Mouse (Mus musculus): ENCODE data around the gene Mb. TPM values are rescaled to one million over a fixed set of nuclear protein-coding genes. Genes with fewer than 3 reads are reported as not detected.

Mb gene
- total and polyA plus RNA-seq, 3 experiments: not detected

DNA sequence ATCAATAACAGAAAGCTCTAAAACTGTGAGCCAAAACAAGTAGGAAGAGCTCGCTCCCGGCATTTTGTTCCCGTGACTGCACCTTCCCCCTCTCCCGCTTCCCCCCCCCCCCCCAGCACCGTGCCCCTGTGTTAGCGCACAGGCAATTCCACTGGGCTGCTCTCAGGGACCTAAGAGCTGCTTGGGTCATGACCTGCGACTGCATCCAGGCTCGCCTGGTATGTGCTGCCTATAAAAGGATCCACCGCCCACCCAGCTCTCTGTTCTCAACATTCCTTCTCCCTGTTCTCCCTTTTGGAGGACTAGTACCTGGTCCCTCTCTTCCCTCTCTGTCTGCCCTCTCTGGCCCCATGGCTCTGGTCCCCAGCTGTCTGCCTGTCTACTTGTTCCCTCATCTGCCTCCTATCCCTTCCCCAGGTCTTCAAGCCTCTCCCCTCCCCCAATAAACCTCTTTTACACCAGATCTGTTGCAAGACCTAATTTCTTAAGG, 11.2 kb downstream of the Mb start:
- H3K27me3 ChIP-seq (ENCODE audit: control insufficient read depth in 1 of 2, insufficient read depth in 2 of 2, low read length in 2 of 2): no peaks in the 10 kb centered on the region; a peak in 1 of 4 replicates

DNA sequence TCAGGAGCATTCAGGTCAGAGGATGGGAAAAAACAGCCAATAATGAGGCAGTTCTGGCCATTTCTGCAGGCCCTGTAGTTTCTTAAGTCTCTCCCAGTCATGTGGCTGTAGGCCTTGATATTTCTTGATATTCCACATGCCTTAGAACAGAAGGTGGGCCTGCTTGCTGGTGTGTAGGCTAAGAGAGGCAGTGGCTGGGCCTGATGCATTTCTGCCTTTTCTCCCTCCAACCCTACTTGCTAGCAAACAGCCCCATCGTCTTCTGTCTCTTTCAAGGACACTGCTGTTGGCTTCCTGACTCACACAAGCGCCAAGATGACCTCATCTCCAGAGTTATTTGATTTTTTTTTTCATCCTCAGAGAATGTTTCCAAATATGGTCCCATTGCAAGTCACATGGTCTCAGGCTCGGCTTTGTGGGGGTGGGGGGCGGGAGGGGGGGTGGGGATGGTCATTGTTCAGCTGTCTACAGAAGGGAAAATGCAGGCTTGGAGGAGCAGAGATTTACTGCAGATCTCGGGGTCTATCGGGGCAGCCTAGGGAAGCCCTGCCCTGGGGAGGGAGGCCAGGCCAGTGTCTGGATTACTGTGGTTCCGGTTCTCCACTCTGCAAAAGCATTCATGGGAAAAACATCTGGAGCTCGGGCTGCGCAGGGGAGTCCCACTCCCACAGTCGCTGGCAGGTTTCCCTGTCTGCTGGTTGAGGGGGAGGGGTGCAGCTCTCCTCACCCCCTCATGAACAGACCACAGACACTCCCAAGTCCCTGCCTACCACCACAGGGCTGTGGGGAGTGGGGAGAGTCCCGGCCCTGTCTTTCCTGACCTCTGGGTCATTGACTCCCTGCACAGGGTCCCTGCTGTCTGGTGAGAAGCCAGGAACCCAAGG, 12.9 kb downstream of the Mb start:
- Histone ChIP-seq H3K27ac (ENCODE audit: control insufficient read depth, low read depth, low read length) (no peak overlapping the region), H3K4me1 (ENCODE audit: control insufficient read depth in 1 of 2, insufficient read depth in 2 of 2, low read length in 2 of 2) (no peaks in the 10 kb centered on the region), H3K9me3 (replicated peaks; ENCODE audit: insufficient read depth, low read length) (no peaks in the 10 kb centered on the region), H3K9ac (ENCODE audit: control insufficient read depth, low read depth, low read length, poor library complexity, severe bottlenecking) (no peak overlapping the region), H3K79me2 (ENCODE audit: control insufficient read depth, insufficient read depth, low read length, poor library complexity) (no peaks in the 10 kb centered on the region), H3K27me3 (ENCODE audit: control insufficient read depth in 1 of 2, insufficient read depth in 2 of 2, low read length in 2 of 2) (no peaks in the 10 kb centered on the region; a peak in 1 of 4 replicates), H3K4me3 (ENCODE audit: control insufficient read depth in 1 of 2, insufficient read depth in 1 of 2, low read depth in 2 of 2, low read length in 2 of 2) (no peak overlapping the region), H3K36me3 (ENCODE audit: control insufficient read depth in 1 of 2, insufficient read depth in 2 of 2, low read length in 2 of 2) (no peaks in the 10 kb centered on the region)
- no peak for TF ChIP-seq MAZ (IDR thresholded peaks at IDR 0.05; ENCODE audit: low read depth, low read length)
- DNase-seq (ENCODE audit: low read depth, low spot score): no peak

More for the DNA sequence above, 11.2 kb downstream of the Mb start:
- no peak overlapping the region for H3K9ac ChIP-seq (ENCODE audit: control insufficient read depth, low read depth, low read length, poor library complexity, severe bottlenecking)
- H3K36me3 ChIP-seq (ENCODE audit: control insufficient read depth in 1 of 2, insufficient read depth in 2 of 2, low read length in 2 of 2): no peaks in the 10 kb centered on the region
- no peaks in the 10 kb centered on the region for H3K4me1 ChIP-seq (ENCODE audit: control insufficient read depth in 1 of 2, insufficient read depth in 2 of 2, low read length in 2 of 2)
- TF ChIP-seq POLR2AphosphoS5 (IDR thresholded peaks at IDR 0.05; ENCODE audit: borderline replicate concordance, low read depth, low read length) (no peak), MEF2A (IDR thresholded peaks at IDR 0.05; ENCODE audit: extremely low read depth, insufficient replicate concordance, low read depth, low read length, poor library complexity, severe bottlenecking) (no peak), SIN3A (IDR thresholded peaks at IDR 0.05; ENCODE audit: low read length) (no peak), ETS1 (IDR thresholded peaks at IDR 0.05; ENCODE audit: low read depth, low read length) (no peak), EP300 (IDR thresholded peaks at IDR 0.05; ENCODE audit: low read depth in 1 of 2, low read length in 2 of 2) (no peak), SMC3 (IDR thresholded peaks at IDR 0.05; ENCODE audit: low read depth, low read length) (no peak), USF1 (IDR thresholded peaks at IDR 0.05; ENCODE audit: low read depth, low read length) (no peak), KAT2A (conservative IDR thresholded peaks at IDR 0.05; ENCODE audit: low read depth, low read length) (no peak)
- no peak for DNase-seq (ENCODE audit: low read depth, low spot score)
- H3K4me3 ChIP-seq (ENCODE audit: control insufficient read depth in 1 of 2, insufficient read depth in 1 of 2, low read depth in 2 of 2, low read length in 2 of 2): no peak overlapping the region
- H3K27ac ChIP-seq (ENCODE audit: control insufficient read depth, low read depth, low read length): no peak overlapping the region
- H3K9me3 ChIP-seq (replicated peaks; ENCODE audit: insufficient read depth, low read length): no peaks in the 10 kb centered on the region
- H3K79me2 ChIP-seq (ENCODE audit: control insufficient read depth, insufficient read depth, low read length, poor library complexity): no peaks in the 10 kb centered on the region

DNA sequence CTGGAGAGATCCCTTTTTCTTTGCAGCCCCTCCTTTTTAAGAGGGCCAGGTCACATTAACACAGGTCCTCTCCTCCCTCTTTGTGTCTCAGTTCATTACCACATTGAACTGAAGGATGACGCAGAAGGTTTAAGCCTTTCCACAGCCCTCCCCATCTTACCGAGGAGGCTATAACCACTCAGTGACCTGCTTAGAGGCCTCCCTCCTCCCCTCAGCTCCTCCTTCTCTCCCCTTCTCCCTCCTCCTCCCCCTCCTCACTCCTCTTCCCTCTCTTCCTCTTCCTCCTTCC, 13.5 kb downstream of the Mb start:
- Histone ChIP-seq H3K79me2 (ENCODE audit: control insufficient read depth, insufficient read depth, low read length, poor library complexity) (no peaks in the 10 kb centered on the region), H3K36me3 (ENCODE audit: control insufficient read depth in 1 of 2, insufficient read depth in 2 of 2, low read length in 2 of 2) (no peaks in the 10 kb centered on the region), H3K9ac (ENCODE audit: control insufficient read depth, low read depth, low read length, poor library complexity, severe bottlenecking) (no peak overlapping the region), H3K27ac (ENCODE audit: control insufficient read depth, low read depth, low read length) (no peak overlapping the region), H3K4me1 (ENCODE audit: control insufficient read depth in 1 of 2, insufficient read depth in 2 of 2, low read length in 2 of 2) (no peaks in the 10 kb centered on the region), H3K9me3 (replicated peaks; ENCODE audit: insufficient read depth, low read length) (no peaks in the 10 kb centered on the region), H3K4me3 (ENCODE audit: control insufficient read depth in 1 of 2, insufficient read depth in 1 of 2, low read depth in 2 of 2, low read length in 2 of 2) (no peak overlapping the region), H3K27me3 (ENCODE audit: control insufficient read depth in 1 of 2, insufficient read depth in 2 of 2, low read length in 2 of 2) (no peaks in the 10 kb centered on the region; a peak in 1 of 4 replicates)
- DNase-seq (ENCODE audit: low read depth, low spot score): no peak
- TF ChIP-seq MEF2A (IDR thresholded peaks at IDR 0.05; ENCODE audit: extremely low read depth, insufficient replicate concordance, low read depth, low read length, poor library complexity, severe bottlenecking): no peak
- no peak for TF ChIP-seq HCFC1 (IDR thresholded peaks at IDR 0.05; ENCODE audit: low read depth, low read length)
- TF ChIP-seq MXI1 (IDR thresholded peaks at IDR 0.05; ENCODE audit: low read depth, low read length): no peak
- TF ChIP-seq TAL1 (IDR thresholded peaks at IDR 0.05; ENCODE audit: low read length): no peak
- no peak for TF ChIP-seq KAT2A (conservative IDR thresholded peaks at IDR 0.05; ENCODE audit: low read depth, low read length)
- TF ChIP-seq ELF1 (IDR thresholded peaks at IDR 0.05; ENCODE audit: low read depth, low read length): no peak
- TF ChIP-seq TCF12 (IDR thresholded peaks at IDR 0.05; ENCODE audit: low read depth, low read length): no peak
- no peak for TF ChIP-seq POLR2AphosphoS2 (IDR thresholded peaks at IDR 0.05; ENCODE audit: low read length)
- no peak for TF ChIP-seq MAX (IDR thresholded peaks at IDR 0.05; ENCODE audit: low read length)
- no peak for TF ChIP-seq E2F4 (IDR thresholded peaks at IDR 0.05; ENCODE audit: borderline replicate concordance, low read depth, low read length)
- no peak for TF ChIP-seq SIN3A (IDR thresholded peaks at IDR 0.05; ENCODE audit: low read length)
- TF ChIP-seq POLR2A (IDR thresholded peaks at IDR 0.05; ENCODE audit: control insufficient read depth in 1 of 2, insufficient read depth in 1 of 2, low read depth in 1 of 2, low read length in 2 of 2, poor library complexity in 1 of 2): no peak
- no peak for TF ChIP-seq CHD2 (IDR thresholded peaks at IDR 0.05; ENCODE audit: low read length)
- no peak for TF ChIP-seq ZKSCAN1 (IDR thresholded peaks at IDR 0.05; ENCODE audit: low read depth, low read length)
- TF ChIP-seq SMC3 (IDR thresholded peaks at IDR 0.05; ENCODE audit: low read depth, low read length): no peak
- TF ChIP-seq UBTF (IDR thresholded peaks at IDR 0.05; ENCODE audit: borderline replicate concordance, insufficient read depth, low read depth, low read length): no peak
- TF ChIP-seq POLR2AphosphoS5 (IDR thresholded peaks at IDR 0.05; ENCODE audit: borderline replicate concordance, low read depth, low read length): no peak
